Mouse (Mus musculus): Measurements from ENCODE around the gene Gpr6.

- no peak for TF ChIP-seq POLR2A (IDR thresholded peaks at IDR 0.05; ENCODE audit: low read depth, low read length)
- TF ChIP-seq CTCF (conservative IDR thresholded peaks at IDR 0.05; ENCODE audit: insufficient read depth, insufficient read length, low read depth, low read length): no peak
These were observed 16.8 kb upstream of the Gpr6 start for GRCm38 (mm10) chr10:41088852-41089251.

Measured in kidney, adult 2 months (tissue).